In genomic region chr11:63092271-63092670, GRCm38 (mm10) we compare ENCODE assay signal across 28 mouse cellular contexts. TPM values are rescaled to one million over a fixed set of nuclear protein-coding genes. Genes with fewer than 3 reads are reported as not detected.
DNase-seq lines count a peak whose midpoint lies in the region; ATAC-seq and TF ChIP-seq lines count a peak whose summit lies in the region.
"Had no signal": no experiment of that assay in that cellular context is flagged by ENCODE, and none has a peak within 500 bp of the region (broad histone marks: within the 10 kb centered on the region; RNA-seq: fewer than 3 reads in every experiment).

No protein-coding gene starts in this region.

- DNase-seq in heart, adult 11 months, result peak; percentile 64
- no peak for DNase-seq in heart, postnatal 10 days
- peak; percentile 53 for DNase-seq in lung, postnatal 0 days (ENCODE audit: low spot score)
- peak; percentile 64 for DNase-seq in lung, postnatal 25 days (ENCODE audit: low spot score)
- no peak for DNase-seq in cerebellum, postnatal 36 days
- no peak for DNase-seq in kidney, adult 9 months
- DNase-seq: adrenal gland, adult 8-10 months; adrenal gland, postnatal 25 days; cerebellum, adult 11-12 months; cerebellum, adult 8-10 months; cerebellum, postnatal 10 days; forebrain, postnatal 0 days; gastrocnemius, adult 2 months; gastrocnemius, postnatal 25 days; heart, adult 2 months; heart, postnatal 4 days had no signal

- peak overlapping the region; percentile 33 for H3K27ac ChIP-seq in lung, postnatal 0 days (ENCODE audit: low read length)
- H3K27ac ChIP-seq: gastrocnemius, adult 2 months; heart, adult 2 months; hindbrain, embryonic 14.5 days had no signal

- 47% methylated on average over 5 of the region's 5 CpGs for WGBS in lung, postnatal 0 days

- TF ChIP-seq CTCF in lung, postnatal 0 days (IDR thresholded peaks at IDR 0.05), result peak; percentile 46

- peak; percentile 87 for ATAC-seq in lung, postnatal 0 days
- ATAC-seq: activated CD4-positive, CD25-positive, alpha-beta regulatory T cell, adult 4 months; forebrain, embryonic 14.5 days; forebrain, postnatal 0 days had no signal

- H3K4me3 ChIP-seq in lung, postnatal 0 days (ENCODE audit: low read depth, low read length), result no peak overlapping the region
- H3K4me3 ChIP-seq: gastrocnemius, adult 2 months; heart, adult 2 months had no signal

- intact Hi-C loops in heart, postnatal 10 days (cut with DNase I), result no loop called here

- peaks cover 4% of the 10 kb centered on the region; the same call in 1 of the 2 replicates for H3K4me1 ChIP-seq in lung, postnatal 0 days (ENCODE audit: insufficient read depth, low read depth, low read length)

- H3K4me2 ChIP-seq in lung, postnatal 0 days (replicated peaks; ENCODE audit: low read depth, low read length), result no peak overlapping the region
- H3K4me2 ChIP-seq: heart, embryonic 11.5 days; hindbrain, embryonic 14.5 days had no signal

- H3K9me3 ChIP-seq in lung, postnatal 0 days (ENCODE audit: low read length), result no peaks in the 10 kb centered on the region

- H3K36me3 ChIP-seq in lung, postnatal 0 days (ENCODE audit: insufficient read depth, low read length), result no peaks in the 10 kb centered on the region

- peak; percentile 95 for TF ChIP-seq EP300 in lung, postnatal 0 days (IDR thresholded peaks at IDR 0.05)

- no peaks in the 10 kb centered on the region for H3K27me3 ChIP-seq in lung, postnatal 0 days (replicated peaks; ENCODE audit: insufficient read depth, low read length)

- no peak overlapping the region for H3K9ac ChIP-seq in lung, postnatal 0 days (replicated peaks; ENCODE audit: low read depth)
- H3K9ac ChIP-seq: forebrain, postnatal 0 days; hindbrain, embryonic 14.5 days had no signal

RNA-seq across cellular contexts. Expression of gene Tekt3, which starts 30.8 kb away (rescaled TPM):
- not detected for total RNA-seq in heart, postnatal 10 days (2021)
- 0.55 and 0.79 TPM in 2 replicates for polyA plus RNA-seq in lung, postnatal 0 days (2015; fragmentation: Nextera tagmentation; extraction: Ambion mirVana)
- total RNA-seq: adrenal gland, adult 8-10 months; ES-E14; gastrocnemius, adult 2 months; gastrocnemius, postnatal 25 days; heart, adult 2 months; heart, postnatal 4 days had no signal
- polyA plus RNA-seq: activated CD4-positive, CD25-positive, alpha-beta regulatory T cell, adult 4 months; brain, embryonic 14.5 days; embryonic facial prominence, embryonic 11.5 days; forebrain, embryonic 11.5 days; forebrain, embryonic 14.5 days; frontal cortex, adult 2 months; heart, adult 2 months; heart, embryonic 11.5 days; heart, embryonic 14.5 days; heart, postnatal 0 days; intestine, embryonic 14.5 days had no signal

RNA-seq across cellular contexts. Expression of gene Pmp22, which starts 36.5 kb away (rescaled TPM):
- total RNA-seq in heart, postnatal 10 days (2021), result 100 to 1,000 TPM in 1 of 2 experiments, 10 to 100 TPM in 1; 81.7 to 120 TPM
- polyA plus RNA-seq in lung, postnatal 0 days (2015; fragmentation: Nextera tagmentation; extraction: Ambion mirVana), result 523 and 539 TPM in 2 replicates
- polyA plus RNA-seq: activated CD4-positive, CD25-positive, alpha-beta regulatory T cell, adult 4 months had no signal

Comparison
In these comparisons a context has a peak if more than half of its experiments do, and no peak if none do; other contexts are left out.
1. DNase-seq: peak in heart, adult 11 months (single experiment), lung, postnatal 0 days (single experiment) and lung, postnatal 25 days (single experiment); none in heart, postnatal 10 days (0 of 2), cerebellum, postnatal 36 days (0 of 2) and kidney, adult 9 months (single experiment).